Mouse (Mus musculus): Measurements from ENCODE around the gene Vars2.

Vars2 gene

GRCm38 (mm10) chr17:35693906-35694305 is 26.5 kb upstream of the Vars2 start:
- DNase-seq (ENCODE audit: low spot score): no peak

GRCm38 (mm10) chr17:35692368-35692767 is 25.0 kb upstream of the Vars2 start:
- no peak for DNase-seq (ENCODE audit: low spot score)

- no peak for DNase-seq (ENCODE audit: low spot score)
Measured at GRCm38 (mm10) chr17:35691811-35692210, 24.4 kb upstream of the Vars2 start.

GRCm38 (mm10) chr17:35689936-35690645 is 22.7 kb upstream of the Vars2 start:
- DNase-seq (ENCODE audit: low spot score): no peak

- DNase-seq (ENCODE audit: low spot score): no peak
Measured at GRCm38 (mm10) chr17:35688347-35689175, 21.2 kb upstream of the Vars2 start.

GRCm38 (mm10) chr17:35685061-35685460 is 17.7 kb upstream of the Vars2 start:
- no peak for DNase-seq (ENCODE audit: low spot score)

GRCm38 (mm10) chr17:35681986-35682385 is 14.6 kb upstream of the Vars2 start:
- no peak for DNase-seq (ENCODE audit: low spot score)

GRCm38 (mm10) chr17:35680591-35680990 is 13.2 kb upstream of the Vars2 start:
- no peak for DNase-seq (ENCODE audit: low spot score)

- DNase-seq (ENCODE audit: low spot score): no peak
Measured at GRCm38 (mm10) chr17:35673416-35674035, 6.1 kb upstream of the Vars2 start, which contains the start of gene Gtf2h4. Gtf2h4 (minus strand) TSS chr17:35673739.

GRCm38 (mm10) chr17:35672527-35672926 is 5.1 kb upstream of the Vars2 start:
- DNase-seq (ENCODE audit: low spot score): no peak

- DNase-seq (ENCODE audit: low spot score): no peak
Measured at GRCm38 (mm10) chr17:35671846-35672245, 4.5 kb upstream of the Vars2 start.

- no peak for DNase-seq (ENCODE audit: low spot score)
Measured at GRCm38 (mm10) chr17:35669731-35670130, 2.3 kb upstream of the Vars2 start.

GRCm38 (mm10) chr17:35666851-35667256 is 538 bp downstream of the Vars2 start:
- no peak for DNase-seq (ENCODE audit: low spot score)

- DNase-seq (ENCODE audit: low spot score): no peak
Measured at GRCm38 (mm10) chr17:35665957-35666515, 1.4 kb downstream of the Vars2 start.

GRCm38 (mm10) chr17:35653086-35653485 is 14.3 kb downstream of the Vars2 start:
- no peak for DNase-seq (ENCODE audit: low spot score)

GRCm38 (mm10) chr17:35649429-35649828 is 18.0 kb downstream of the Vars2 start:
- no peak for DNase-seq (ENCODE audit: low spot score)

GRCm38 (mm10) chr17:35643609-35644236 is 23.7 kb downstream of the Vars2 start, which contains the start of gene Mucl3:
Mucl3 (minus strand) TSS chr17:35643695.
- no peak for DNase-seq (ENCODE audit: low spot score)

- no peak for DNase-seq (ENCODE audit: low spot score)
Measured at GRCm38 (mm10) chr17:35639352-35639751, 28.0 kb downstream of the Vars2 start.

GRCm38 (mm10) chr17:35638475-35639190 is 28.8 kb downstream of the Vars2 start:
- DNase-seq (ENCODE audit: low spot score): no peak

GRCm38 (mm10) chr17:35636363-35636762 is 31.0 kb downstream of the Vars2 start:
- no peak for DNase-seq (ENCODE audit: low spot score)

GRCm38 (mm10) chr17:35635699-35636111 is 31.7 kb downstream of the Vars2 start:
- DNase-seq (ENCODE audit: low spot score): no peak
